Mouse (Mus musculus): ENCODE results near the gene Ubtd1.

GRCm38 (mm10) chr19:41999688-42000283 is 18.2 kb downstream of the Ubtd1 start:
- TF ChIP-seq GATA1 (IDR thresholded peaks at IDR 0.05; ENCODE audit: borderline replicate concordance, low read length) (no peak), FLI1 (IDR thresholded peaks at IDR 0.05; ENCODE audit: low read length) (no peak)
